Mouse (Mus musculus) C2C12 (cell line): ENCODE data around the gene Gm28308. TPM values are rescaled to one million over a fixed set of nuclear protein-coding genes. Genes with fewer than 3 reads are reported as not detected.

Experiments
- H3K27me3 ChIP-seq: one replicate; pipeline ENCODE4 v1.6.1; 2011; ENCODE audit not compliant: control insufficient read depth, insufficient read depth, insufficient read length
- H3K36me3 ChIP-seq: one replicate; pipeline ENCODE4 v1.6.1; 2011; ENCODE audit not compliant: control insufficient read depth, insufficient read depth
- H3K4me3 ChIP-seq: one replicate; pipeline ENCODE4 v1.5.1; 2011; ENCODE audit warnings: mild to moderate bottlenecking, control low read depth; ENCODE audit not compliant: poor library complexity, insufficient read depth, severe bottlenecking
- H3K79me2 ChIP-seq: one replicate; pipeline ENCODE4 v1.6.1; 2011; ENCODE audit not compliant: control insufficient read depth, insufficient read depth
- H3K79me3 ChIP-seq: one replicate; pipeline ENCODE4 v1.6.1; 2011; ENCODE audit warnings: low read depth, control low read depth
- H3ac ChIP-seq: one replicate; pipeline ENCODE3; 2011; ENCODE audit warnings: low read depth; ENCODE audit not compliant: control insufficient read depth, insufficient read length
- CEBPB ChIP-seq: IDR thresholded peaks from one replicate; pipeline ENCODE4 v1.6.1; 2011; ENCODE audit warnings: low read depth, mild to moderate bottlenecking, control low read depth, moderate library complexity
- CTCF ChIP-seq: IDR thresholded peaks from one replicate; pipeline ENCODE4 v1.5.1; 2011; ENCODE audit not compliant: control insufficient read depth, insufficient read depth, insufficient read length
- FOSL1 ChIP-seq: IDR thresholded peaks from one replicate; pipeline ENCODE4 v1.8.0; 2011; ENCODE audit warnings: mild to moderate bottlenecking, low read length; ENCODE audit not compliant: poor library complexity, insufficient read depth, severe bottlenecking
- MAX ChIP-seq: IDR thresholded peaks from one replicate; pipeline ENCODE4 v1.6.1; 2011; ENCODE audit warnings: mild to moderate bottlenecking, control low read depth
- MYOD1 ChIP-seq: IDR thresholded peaks from one replicate; pipeline ENCODE4 v1.6.1; 2011; ENCODE audit warnings: low read depth; ENCODE audit not compliant: control insufficient read depth, insufficient read length
- MYOG ChIP-seq: IDR thresholded peaks from one replicate; pipeline ENCODE4 v1.6.1; 2011; ENCODE audit not compliant: control insufficient read depth, insufficient read length; ENCODE audit errors: extremely low read depth
- USF1 ChIP-seq: IDR thresholded peaks from one replicate; pipeline ENCODE4 v1.6.1; 2011; ENCODE audit warnings: low read depth, mild to moderate bottlenecking, control low read depth, moderate library complexity
- polyA plus RNA-seq: library from polyadenylated mRNA; unstranded; fragments of >200 nt; fragmentation: generic; extraction: Trizol; gene quantifications from one replicate; pipeline ENCODE4 v1.2.1, GENCODE M21; 2012; ENCODE audit warnings: missing spikeins

Gm28308 gene
- polyA plus RNA-seq, 1 experiment: 0.75 TPM

DNA sequence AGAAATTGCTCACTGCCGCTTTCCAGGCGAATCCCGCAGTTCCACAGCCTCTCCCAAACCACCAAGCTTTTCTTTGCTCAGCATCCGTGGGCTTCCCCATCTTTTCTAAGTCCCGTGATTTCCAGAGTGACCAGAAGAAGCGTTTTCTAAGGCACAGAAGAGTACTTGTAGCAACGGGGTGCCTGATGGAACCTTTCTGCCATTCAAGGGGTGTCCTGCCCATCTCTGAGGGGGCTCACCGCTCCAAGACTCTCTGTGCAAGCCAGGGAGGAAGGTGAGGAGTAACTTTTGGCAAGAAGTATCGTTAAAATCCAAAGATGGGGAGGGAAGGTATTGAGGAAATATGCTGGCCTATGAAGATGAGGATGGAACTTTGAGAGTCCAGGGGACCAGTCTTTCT is 35.3 kb downstream of the Gm28308 start:
- Histone ChIP-seq H3K36me3 (no peaks in the 10 kb centered on the region), H3ac (no peak overlapping the region), H3K4me3 (no peak overlapping the region), H3K27me3 (no peaks in the 10 kb centered on the region), H3K79me2 (no peaks in the 10 kb centered on the region), H3K79me3 (no peaks in the 10 kb centered on the region)
- TF ChIP-seq CTCF: no peak
- TF ChIP-seq MYOG: no peak
- no peak for TF ChIP-seq MYOD1
- TF ChIP-seq MAX: no peak
- TF ChIP-seq FOSL1: no peak
- TF ChIP-seq CEBPB: no peak
- TF ChIP-seq USF1: no peak

DNA sequence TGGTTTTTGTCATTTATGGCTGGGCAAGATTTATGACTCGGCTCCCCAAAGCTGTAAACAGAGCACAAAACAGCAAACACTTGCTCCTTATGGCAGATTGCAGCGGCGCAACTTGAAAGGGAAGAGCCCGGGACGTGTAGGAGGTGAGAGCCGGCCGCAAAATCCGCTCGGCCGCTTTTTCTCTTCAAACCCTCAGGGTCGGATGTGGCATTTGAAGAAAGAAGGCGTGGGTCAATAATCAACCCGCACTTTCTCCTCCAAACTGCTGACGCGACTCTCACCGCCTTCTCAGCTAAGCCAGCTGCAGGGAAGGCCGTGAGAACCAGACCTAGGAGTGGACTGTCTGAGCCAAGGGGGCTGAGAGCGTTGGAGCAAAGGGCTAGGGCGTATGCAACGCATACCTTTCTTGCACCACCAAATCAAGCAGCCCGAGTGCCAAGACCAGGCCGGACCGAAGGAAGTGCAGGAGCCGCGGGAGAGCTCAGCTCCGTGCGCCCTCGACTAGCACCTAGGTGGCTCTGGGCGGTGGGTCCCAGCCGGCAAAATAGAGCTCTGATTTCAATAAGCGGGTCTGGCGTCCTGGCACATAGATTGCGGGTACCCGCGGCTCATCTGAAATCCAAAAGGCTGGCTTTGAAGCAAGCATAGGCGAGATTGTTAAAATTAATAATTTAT is 35.9 kb downstream of the Gm28308 start, which contains the start of gene 5730596B20Rik:
TSS of gene 5730596B20Rik (plus strand) at position 438 of the 675 bp plus-strand sequence.
- H3K79me3 ChIP-seq: no peaks in the 10 kb centered on the region
- TF ChIP-seq CEBPB (no peak), MYOD1 (no peak)
- H3K36me3 ChIP-seq: no peaks in the 10 kb centered on the region
- H3K4me3 ChIP-seq: no peak within 1 kb of the TSS
- no peaks in the 10 kb centered on the region for H3K27me3 ChIP-seq
- no peaks in the 10 kb centered on the region for H3K79me2 ChIP-seq
- no peak within 1 kb of the TSS for H3ac ChIP-seq

- H3K36me3 ChIP-seq: no peaks in the 10 kb centered on the region
- no peak overlapping the region for H3K4me3 ChIP-seq
- H3K79me2 ChIP-seq: no peaks in the 10 kb centered on the region
- H3K27me3 ChIP-seq: no peaks in the 10 kb centered on the region
- H3K79me3 ChIP-seq: no peaks in the 10 kb centered on the region
- H3ac ChIP-seq: no peak overlapping the region
- TF ChIP-seq FOSL1 (no peak), CTCF (no peak), MYOG (no peak), MYOD1 (no peak), USF1 (no peak), CEBPB (no peak), MAX (no peak)
These were observed 36.7 kb downstream of the Gm28308 start for GRCm38 (mm10) chr6:52176391-52176790.

- Histone ChIP-seq H3K27me3 (no peaks in the 10 kb centered on the region), H3K36me3 (no peaks in the 10 kb centered on the region), H3K4me3 (no peak overlapping the region), H3K79me3 (no peaks in the 10 kb centered on the region), H3K79me2 (no peaks in the 10 kb centered on the region), H3ac (no peak overlapping the region)
- TF ChIP-seq CEBPB (no peak), MAX (no peak), MYOD1 (no peak), USF1 (no peak)
These were observed 37.3 kb downstream of the Gm28308 start for GRCm38 (mm10) chr6:52175864-52176263.

GRCm38 (mm10) chr6:52174968-52175751 is 38.0 kb downstream of the Gm28308 start:
- Histone ChIP-seq H3K27me3 (no peaks in the 10 kb centered on the region), H3ac (no peak overlapping the region), H3K4me3 (no peak overlapping the region), H3K36me3 (no peaks in the 10 kb centered on the region), H3K79me3 (no peaks in the 10 kb centered on the region), H3K79me2 (no peaks in the 10 kb centered on the region)
- TF ChIP-seq CTCF: no peak
- no peak for TF ChIP-seq CEBPB
- TF ChIP-seq MYOG: no peak
- no peak for TF ChIP-seq MYOD1
- TF ChIP-seq FOSL1: no peak
- TF ChIP-seq USF1: no peak
- TF ChIP-seq MAX: no peak

DNA sequence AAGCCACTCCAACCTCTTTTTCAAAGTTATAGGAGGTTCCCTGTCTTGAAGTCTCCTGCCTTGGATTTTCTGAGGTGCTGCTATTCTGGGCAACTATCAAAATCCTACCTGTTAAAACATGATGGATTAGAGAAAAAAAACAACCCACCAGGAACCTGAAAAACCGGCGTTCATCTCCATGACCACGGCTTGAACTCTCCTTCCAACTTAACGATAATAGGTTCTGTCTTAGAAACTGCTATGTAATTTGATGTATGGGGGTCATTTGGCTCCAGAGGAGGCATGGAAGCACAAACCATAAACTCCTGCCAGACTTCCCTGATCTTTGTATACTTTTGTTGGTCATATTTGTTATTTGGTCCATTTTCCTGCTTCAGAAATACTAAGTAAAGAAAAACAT is 39.5 kb downstream of the Gm28308 start:
- Histone ChIP-seq H3ac (no peak overlapping the region), H3K79me3 (no peaks in the 10 kb centered on the region), H3K79me2 (no peaks in the 10 kb centered on the region), H3K4me3 (no peak overlapping the region), H3K36me3 (no peaks in the 10 kb centered on the region), H3K27me3 (no peaks in the 10 kb centered on the region)
- no peak for TF ChIP-seq USF1
- TF ChIP-seq CTCF: no peak
- TF ChIP-seq MAX: no peak
- no peak for TF ChIP-seq CEBPB
- no peak for TF ChIP-seq MYOD1
- TF ChIP-seq FOSL1: no peak
- TF ChIP-seq MYOG: no peak
